Mouse (Mus musculus) brain, embryonic 18.5 days (tissue): ENCODE results near the gene Apol7a.
"Not testable (repeated sequence)": the region's sequence is repeated elsewhere in the genome, so short reads cannot be mapped to it uniquely, and the experiment has no call there.

Experiments used
- DNase-seq: peaks from one replicate; pipeline ENCODE4 v3.0.0-alpha.2; 2012; ENCODE audit warnings: low read depth, low spot score

The Apol7a gene

DNA sequence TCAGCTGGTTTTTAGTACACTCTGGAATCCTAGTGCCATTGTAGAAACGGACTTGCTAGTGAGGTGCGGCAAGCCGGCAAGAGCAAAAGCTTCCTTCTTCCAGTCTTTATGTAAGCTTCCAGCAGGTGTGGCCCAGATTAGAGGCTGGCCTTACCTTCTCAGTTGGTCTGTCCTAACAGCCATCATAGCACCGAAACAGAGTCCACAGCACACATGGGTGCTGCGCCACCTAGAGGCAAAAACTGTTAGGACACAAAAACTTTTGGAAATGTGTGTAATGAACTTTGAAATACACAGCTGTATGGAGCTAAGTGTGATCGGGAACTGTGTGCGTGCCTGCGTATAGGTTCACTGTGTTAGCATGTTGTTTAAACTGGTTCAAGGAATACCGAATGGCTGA lies at the start of gene Apol7a:
Apol7a (minus strand) TSS at position 84 of the 400 bp plus-strand sequence.
- not testable (repeated sequence) for DNase-seq

DNA sequence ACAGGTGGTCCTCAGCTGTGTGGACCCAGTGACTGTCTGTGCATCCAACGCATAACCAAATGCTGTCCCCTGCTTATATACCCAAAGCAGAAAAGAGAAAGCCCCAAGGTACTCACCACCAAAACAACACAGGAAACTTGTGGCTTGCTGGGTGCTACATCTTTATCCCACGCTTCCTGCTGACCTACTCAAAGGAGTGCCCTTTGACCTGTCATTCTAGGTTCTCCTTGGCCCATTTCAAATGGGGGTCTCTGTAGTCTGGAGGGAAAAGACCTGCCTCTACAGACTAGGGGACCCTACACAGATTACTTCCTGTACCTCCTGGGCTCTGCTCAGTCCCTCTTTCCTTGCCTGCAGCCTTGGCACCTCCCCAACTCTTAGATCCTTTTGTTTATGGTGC lies 48.5 kb upstream of the Apol7a start, which contains the start of gene Apol7b:
Apol7b (minus strand) TSS at position 101 of the 400 bp plus-strand sequence.
- not testable (repeated sequence) for DNase-seq

- not testable (repeated sequence) for DNase-seq
These were observed 46.8 kb upstream of the Apol7a start for GRCm38 (mm10) chr15:77445668-77446067.

- DNase-seq, result peak; percentile 20
These were observed 45.8 kb upstream of the Apol7a start for GRCm38 (mm10) chr15:77444746-77445145.

DNA sequence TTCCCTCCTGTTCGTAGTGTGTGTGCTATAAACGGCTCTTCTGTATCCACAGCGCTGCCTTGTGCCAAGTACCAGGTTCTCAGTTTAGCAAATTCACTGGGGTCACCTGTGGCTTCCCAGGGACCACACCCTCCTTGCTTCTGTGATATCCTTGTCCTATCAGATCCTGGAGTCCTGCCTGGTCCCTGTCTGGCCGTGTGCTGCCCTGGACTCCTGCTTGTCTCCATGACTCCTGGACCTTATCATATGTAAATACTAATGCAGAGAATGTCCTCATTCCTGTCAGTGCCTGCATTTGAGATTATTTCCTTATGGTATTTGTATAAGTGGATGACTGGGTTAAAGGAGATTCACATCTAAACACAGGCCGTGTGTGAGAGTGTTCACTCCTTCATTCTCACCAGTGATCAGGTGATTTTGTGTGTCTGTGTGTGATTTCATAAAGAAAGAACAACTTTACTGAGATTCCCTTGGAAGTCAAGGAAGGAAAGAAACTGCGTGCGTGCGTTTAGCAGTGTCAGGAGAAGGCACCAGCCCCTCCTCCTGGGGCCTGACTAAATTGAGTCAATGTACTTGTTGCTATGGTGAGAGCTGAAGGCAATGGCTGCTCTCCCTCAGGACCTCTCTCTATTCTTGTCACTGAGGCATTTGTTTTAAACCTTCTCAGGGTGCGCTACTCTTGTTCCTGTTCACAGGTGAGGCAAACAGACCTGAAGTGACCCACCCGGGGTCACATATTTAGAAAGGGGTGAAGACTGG lies 30.0 kb upstream of the Apol7a start:
- not testable (repeated sequence) for DNase-seq

DNA sequence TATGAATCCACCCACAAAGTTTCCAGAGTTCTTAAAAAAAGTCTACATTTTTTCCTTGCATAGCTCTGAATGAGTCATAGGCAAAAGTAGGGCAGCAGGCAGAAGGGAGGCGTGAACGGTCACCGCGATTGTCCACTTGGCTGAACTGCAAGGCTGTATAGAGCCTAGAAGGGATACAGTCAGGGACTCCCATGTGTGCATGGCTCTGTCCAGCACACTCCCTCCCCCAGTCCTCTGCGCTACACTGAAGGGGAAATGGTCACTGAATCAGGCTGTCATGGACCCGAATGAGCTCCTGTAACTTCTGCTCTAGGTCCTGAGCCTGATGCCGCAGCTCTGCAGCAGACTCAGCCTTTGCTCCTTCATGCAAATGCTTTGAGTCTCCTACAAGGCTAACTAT lies 24.0 kb upstream of the Apol7a start:
- not testable (repeated sequence) for DNase-seq

DNA sequence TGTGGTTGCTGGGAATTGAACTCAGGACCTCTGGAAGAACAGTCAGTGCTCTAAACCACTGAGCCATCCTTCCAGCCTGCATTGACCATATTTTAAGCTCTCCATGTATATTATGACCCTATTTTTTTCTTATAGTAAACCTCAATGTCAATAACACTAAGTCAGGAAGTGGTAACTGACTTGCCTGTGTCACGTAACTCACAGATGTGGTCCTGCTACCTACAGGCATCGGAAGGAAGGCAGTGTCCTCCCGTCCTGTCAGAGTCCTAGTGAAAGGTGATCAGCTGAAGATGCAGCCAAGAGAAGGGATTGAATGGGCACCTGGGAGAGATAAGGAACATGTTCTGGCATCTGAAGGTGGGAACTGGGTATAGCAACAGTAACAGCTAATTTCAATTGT lies 20.7 kb upstream of the Apol7a start:
- DNase-seq, result not testable (repeated sequence)

GRCm38 (mm10) chr15:77416655-77417333 lies 17.9 kb upstream of the Apol7a start:
- not testable (repeated sequence) for DNase-seq

DNA sequence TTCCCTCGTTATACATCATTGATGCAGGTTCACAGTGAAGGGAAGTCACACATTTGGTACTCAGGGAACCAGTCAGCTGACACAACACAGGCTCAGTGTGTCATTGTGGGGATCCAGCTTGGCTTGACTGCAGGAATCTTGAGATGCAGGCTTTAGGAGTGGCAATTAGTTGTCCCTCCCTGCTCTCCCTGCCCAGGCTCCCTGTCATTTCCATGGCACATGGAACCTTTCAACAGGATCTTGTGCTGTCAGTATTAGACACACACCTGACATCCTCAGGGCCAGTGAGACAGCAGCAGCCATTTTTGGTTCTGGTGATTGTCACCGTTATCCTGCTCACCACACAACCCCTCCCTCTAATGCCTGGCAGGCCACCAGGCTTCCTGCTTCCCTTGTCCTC lies 16.7 kb upstream of the Apol7a start:
- DNase-seq, result not testable (repeated sequence)

GRCm38 (mm10) chr15:77412695-77413094 lies 13.8 kb upstream of the Apol7a start:
- DNase-seq, result not testable (repeated sequence)

GRCm38 (mm10) chr15:77411035-77411434 lies 12.1 kb upstream of the Apol7a start, which contains the start of gene Apol9a:
Gene Apol9a, minus strand, starts transcription at chr15:77411135.
- DNase-seq, result not testable (repeated sequence)

- not testable (repeated sequence) for DNase-seq
These were observed 7.5 kb upstream of the Apol7a start for GRCm38 (mm10) chr15:77406370-77406769.

DNA sequence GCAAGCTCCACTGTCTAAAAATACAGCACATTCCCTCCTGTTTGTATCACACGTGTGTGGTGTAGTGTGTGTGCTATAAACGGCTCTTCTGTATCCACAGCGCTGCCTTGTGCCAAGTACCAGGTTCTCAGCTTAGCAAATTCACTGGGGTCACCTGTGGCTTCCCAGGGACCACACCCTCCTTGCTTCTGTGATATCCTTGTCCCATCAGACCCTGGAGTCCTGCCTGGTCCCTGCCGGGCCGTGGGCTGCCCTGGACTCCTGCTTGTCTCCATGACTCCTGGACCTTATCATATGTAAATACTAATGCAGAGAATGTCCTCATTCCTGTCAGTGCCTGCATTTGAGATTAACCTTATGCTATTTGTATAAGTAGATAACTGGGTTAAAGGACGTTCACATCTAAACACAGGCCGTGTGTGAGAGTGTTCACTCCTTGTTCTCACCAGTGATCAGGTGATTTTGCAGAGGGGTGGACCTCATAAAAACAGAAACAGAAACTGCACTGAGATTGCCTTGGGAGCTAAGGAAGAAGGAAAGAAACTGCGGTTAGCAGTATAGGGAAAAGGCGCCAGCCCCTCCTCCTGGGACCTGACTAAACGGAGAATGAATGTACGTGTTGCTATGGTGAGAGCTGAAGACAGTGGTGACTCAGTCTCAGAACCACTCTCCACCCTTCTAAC lies 1.3 kb downstream of the Apol7a start:
- not testable (repeated sequence) for DNase-seq

DNA sequence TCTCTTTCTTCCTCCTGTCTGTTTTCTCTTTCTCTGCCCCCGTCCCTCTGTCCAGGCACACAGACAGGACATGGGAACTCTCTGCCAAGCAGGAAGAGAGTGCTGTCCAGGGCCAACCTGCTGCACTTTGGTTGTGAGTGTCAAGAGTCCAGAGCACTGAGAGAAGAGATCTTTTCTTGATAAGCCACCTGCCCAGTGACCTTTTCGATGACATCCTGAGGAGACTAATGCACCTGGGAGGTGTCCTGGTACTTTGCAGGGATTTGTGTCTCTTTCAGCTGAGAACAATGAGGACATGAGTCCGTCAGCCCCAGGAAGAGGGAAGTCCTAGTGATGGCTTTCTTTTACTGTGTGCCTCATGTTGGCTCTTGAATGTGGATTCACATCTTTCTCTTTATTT lies 5.1 kb downstream of the Apol7a start:
- DNase-seq, result not testable (repeated sequence)

DNA sequence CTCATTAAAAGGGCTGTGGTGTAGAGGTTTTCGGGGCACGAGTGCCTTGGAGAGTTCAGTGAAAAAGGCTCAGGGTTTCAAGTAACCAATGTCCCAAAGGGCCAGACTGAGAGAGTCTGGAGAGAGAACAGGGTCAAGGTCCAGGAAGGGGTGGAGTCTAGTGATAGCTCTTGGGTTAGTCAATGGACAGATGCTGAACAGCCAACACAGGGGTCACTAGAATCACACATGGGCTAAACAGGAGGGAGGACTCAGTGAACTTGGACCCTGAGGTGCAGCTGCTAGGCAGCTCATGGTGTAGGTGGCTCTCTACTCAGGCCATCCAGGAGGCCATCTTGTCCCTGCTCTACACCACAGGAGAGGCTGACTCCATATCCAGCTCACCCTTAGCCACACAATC lies 11.4 kb downstream of the Apol7a start:
- DNase-seq, result no peak

GRCm38 (mm10) chr15:77384340-77385030 lies 14.4 kb downstream of the Apol7a start:
- DNase-seq, result no peak

DNA sequence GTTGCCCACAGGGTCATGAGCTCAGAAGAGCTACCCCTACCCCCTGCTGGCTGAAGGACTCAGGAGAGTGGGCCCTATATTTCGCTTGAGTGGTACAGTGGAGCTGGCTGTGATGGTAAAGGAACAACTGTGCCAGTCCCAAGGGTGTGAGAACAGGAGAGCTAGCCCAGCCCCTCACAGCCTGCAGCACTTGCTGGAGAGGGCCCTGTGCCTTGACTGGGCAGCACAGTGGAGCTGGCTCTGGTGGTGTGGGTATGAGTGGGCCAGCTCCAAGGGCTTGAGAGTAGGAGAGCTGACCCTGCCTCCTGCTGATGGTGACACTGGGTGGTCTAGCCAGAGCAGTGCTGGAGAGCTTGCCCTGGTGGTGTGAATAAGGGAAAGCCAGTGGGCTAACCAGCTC lies 16.0 kb downstream of the Apol7a start:
- DNase-seq, result no peak

DNA sequence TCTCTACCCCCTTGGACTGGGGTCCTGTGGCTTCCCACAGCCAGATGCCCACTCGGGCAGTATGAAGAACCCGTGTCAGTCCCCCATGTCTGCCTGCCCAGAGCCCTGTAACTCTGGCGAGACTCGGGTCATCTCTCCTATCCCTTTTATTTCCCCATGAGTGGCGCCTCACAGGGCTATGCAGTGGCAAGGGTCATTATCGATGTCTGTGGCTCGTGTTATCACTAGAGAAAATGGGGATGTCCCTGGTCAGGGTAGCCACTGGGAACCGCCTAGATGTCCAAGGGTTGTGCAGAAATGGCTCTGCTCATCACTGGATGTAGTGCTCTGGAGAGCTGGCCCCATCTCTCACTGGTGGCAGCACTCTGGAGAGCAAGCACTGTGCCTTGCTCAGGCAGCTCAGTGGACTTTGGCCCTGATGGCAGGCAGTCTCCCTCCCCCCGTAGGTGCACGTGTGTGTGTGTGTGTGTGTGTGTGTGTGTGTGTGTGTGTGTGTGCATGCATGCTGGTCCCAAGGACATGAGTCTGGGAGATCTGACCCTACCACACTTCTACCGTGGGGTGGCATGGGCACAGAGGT lies 16.5 kb downstream of the Apol7a start:
- DNase-seq, result no peak

- no peak for DNase-seq
These were observed 17.4 kb downstream of the Apol7a start for GRCm38 (mm10) chr15:77381481-77381880.

GRCm38 (mm10) chr15:77379921-77380320 lies 19.0 kb downstream of the Apol7a start:
- DNase-seq, result no peak

DNA sequence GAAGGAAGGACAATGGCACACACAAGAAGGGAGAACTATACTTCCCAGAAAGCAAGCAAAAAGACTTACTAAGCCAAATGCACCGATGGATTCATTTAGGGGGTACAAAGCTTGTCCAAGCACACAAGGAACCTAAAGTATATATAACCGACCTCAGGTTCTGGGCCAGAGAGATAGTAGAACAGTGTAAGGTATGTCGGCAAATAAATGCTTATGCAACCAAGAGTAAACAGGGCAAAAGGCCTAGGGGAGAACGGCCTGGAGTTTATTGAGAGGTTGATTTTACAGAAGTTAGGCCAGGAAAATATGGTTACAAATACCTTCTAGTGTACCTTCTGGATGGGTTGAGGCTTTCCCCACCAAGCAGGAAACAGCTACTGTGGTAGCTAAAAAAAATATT lies 21.5 kb downstream of the Apol7a start:
- no peak for DNase-seq
